Mouse (Mus musculus): ENCODE measurements at regions not wholly inside any gene's neighbourhood (a gene's known extent, or its start where the extent isn't known, plus 50 kb on each side); places are given as distances from the start of the nearest gene placed in this dataset.

- Histone ChIP-seq H3K4me3 (ENCODE audit: insufficient read depth in 1 of 2, low read depth in 2 of 2, low read length in 2 of 2) (no peak overlapping the region), H3K27me3 (ENCODE audit: control insufficient read depth, insufficient read depth, low read length) (no peaks in the 10 kb centered on the region), H3K27ac (no peak overlapping the region), H3K4me1 (replicated peaks; ENCODE audit: control insufficient read depth in 2 of 2, insufficient read depth in 2 of 2, low read length in 1 of 2) (no peaks in the 10 kb centered on the region), H3K9ac (replicated peaks) (no peak overlapping the region), H3K9me3 (ENCODE audit: control insufficient read depth, low read length) (no peaks in the 10 kb centered on the region), H3K4me2 (ENCODE audit: low read depth) (no peak overlapping the region), H3K36me3 (replicated peaks; ENCODE audit: control insufficient read depth, insufficient read depth, low read depth) (no peaks in the 10 kb centered on the region)
- DNase-seq (ENCODE audit: low read depth in 3 of 3, low spot score in 3 of 3) (no peak), ATAC-seq (ENCODE audit: insufficient read depth) (no peak)
- WGBS (ENCODE audit: insufficient replicate concordance): 0% methylated on average over 1 of the region's 1 CpGs
- no peak for TF ChIP-seq CTCF (IDR thresholded peaks at IDR 0.05; ENCODE audit: low read depth)
- TF ChIP-seq EP300 (IDR thresholded peaks at IDR 0.05; ENCODE audit: low read depth): no peak
Measured at GRCm38 (mm10) chr1:47019356-47019755, 126.7 kb upstream of the Slc39a10 start.

- Histone ChIP-seq H3K36me3 (replicated peaks; ENCODE audit: control insufficient read depth, insufficient read depth, low read depth) (no peaks in the 10 kb centered on the region), H3K4me2 (ENCODE audit: low read depth) (no peak overlapping the region), H3K27me3 (ENCODE audit: control insufficient read depth, insufficient read depth, low read length) (no peaks in the 10 kb centered on the region), H3K9me3 (ENCODE audit: control insufficient read depth, low read length) (no peaks in the 10 kb centered on the region), H3K4me3 (ENCODE audit: insufficient read depth in 1 of 2, low read depth in 2 of 2, low read length in 2 of 2) (no peak overlapping the region), H3K4me1 (replicated peaks; ENCODE audit: control insufficient read depth in 2 of 2, insufficient read depth in 2 of 2, low read length in 1 of 2) (no peaks in the 10 kb centered on the region), H3K27ac (no peak overlapping the region), H3K9ac (replicated peaks) (no peak overlapping the region)
- WGBS (ENCODE audit: insufficient replicate concordance): 37% methylated on average over 1 of the region's 1 CpGs
- TF ChIP-seq EP300 (IDR thresholded peaks at IDR 0.05; ENCODE audit: low read depth): no peak
- TF ChIP-seq CTCF (IDR thresholded peaks at IDR 0.05; ENCODE audit: low read depth): no peak
- DNase-seq (ENCODE audit: low read depth in 3 of 3, low spot score in 3 of 3): no peak
- no peak for ATAC-seq (ENCODE audit: insufficient read depth)
Measured at GRCm38 (mm10) chr1:47014526-47014925, 121.9 kb upstream of the Slc39a10 start.

GRCm38 (mm10) chr1:47003746-47004145 is 111.1 kb upstream of the Slc39a10 start:
- DNase-seq (ENCODE audit: low read depth in 3 of 3, low spot score in 3 of 3) (no peak), ATAC-seq (ENCODE audit: insufficient read depth) (no peak)
- Histone ChIP-seq H3K9ac (replicated peaks) (no peak overlapping the region), H3K9me3 (ENCODE audit: control insufficient read depth, low read length) (no peaks in the 10 kb centered on the region), H3K4me1 (replicated peaks; ENCODE audit: control insufficient read depth in 2 of 2, insufficient read depth in 2 of 2, low read length in 1 of 2) (no peaks in the 10 kb centered on the region), H3K27ac (no peak overlapping the region), H3K27me3 (ENCODE audit: control insufficient read depth, insufficient read depth, low read length) (no peaks in the 10 kb centered on the region), H3K4me2 (ENCODE audit: low read depth) (no peak overlapping the region), H3K4me3 (ENCODE audit: insufficient read depth in 1 of 2, low read depth in 2 of 2, low read length in 2 of 2) (no peak overlapping the region), H3K36me3 (replicated peaks; ENCODE audit: control insufficient read depth, insufficient read depth, low read depth) (no peaks in the 10 kb centered on the region)
- TF ChIP-seq CTCF (IDR thresholded peaks at IDR 0.05; ENCODE audit: low read depth) (no peak), EP300 (IDR thresholded peaks at IDR 0.05; ENCODE audit: low read depth) (no peak)
- WGBS (ENCODE audit: insufficient replicate concordance): 41% methylated on average over 5 of the region's 5 CpGs

GRCm38 (mm10) chr1:46999337-46999736 is 106.7 kb upstream of the Slc39a10 start:
- WGBS (ENCODE audit: insufficient replicate concordance): 54% methylated on average over 3 of the region's 3 CpGs
- no peaks in the 10 kb centered on the region for H3K36me3 ChIP-seq (replicated peaks; ENCODE audit: control insufficient read depth, insufficient read depth, low read depth)
- H3K4me1 ChIP-seq (replicated peaks; ENCODE audit: control insufficient read depth in 2 of 2, insufficient read depth in 2 of 2, low read length in 1 of 2): no peaks in the 10 kb centered on the region
- ATAC-seq (ENCODE audit: insufficient read depth): no peak
- H3K27me3 ChIP-seq (ENCODE audit: control insufficient read depth, insufficient read depth, low read length): no peaks in the 10 kb centered on the region
- H3K4me3 ChIP-seq (ENCODE audit: insufficient read depth in 1 of 2, low read depth in 2 of 2, low read length in 2 of 2): no peak overlapping the region
- DNase-seq (ENCODE audit: low read depth in 3 of 3, low spot score in 3 of 3): no peak
- no peak overlapping the region for H3K4me2 ChIP-seq (ENCODE audit: low read depth)
- H3K27ac ChIP-seq: no peak overlapping the region
- H3K9ac ChIP-seq (replicated peaks): no peak overlapping the region
- H3K9me3 ChIP-seq (ENCODE audit: control insufficient read depth, low read length): no peaks in the 10 kb centered on the region
- no peak for TF ChIP-seq CTCF (IDR thresholded peaks at IDR 0.05; ENCODE audit: low read depth)
- no peak for TF ChIP-seq EP300 (IDR thresholded peaks at IDR 0.05; ENCODE audit: low read depth)

GRCm38 (mm10) chr1:46985978-46986377 is 93.3 kb upstream of the Slc39a10 start:
- H3K27ac ChIP-seq: no peak overlapping the region
- no peak for TF ChIP-seq EP300 (IDR thresholded peaks at IDR 0.05; ENCODE audit: low read depth)
- H3K4me3 ChIP-seq (ENCODE audit: insufficient read depth in 1 of 2, low read depth in 2 of 2, low read length in 2 of 2): no peak overlapping the region
- 45% methylated on average over 1 of the region's 1 CpGs for WGBS (ENCODE audit: insufficient replicate concordance)
- no peak overlapping the region for H3K9ac ChIP-seq (replicated peaks)
- no peaks in the 10 kb centered on the region for H3K4me1 ChIP-seq (replicated peaks; ENCODE audit: control insufficient read depth in 2 of 2, insufficient read depth in 2 of 2, low read length in 1 of 2)
- DNase-seq (ENCODE audit: low read depth in 3 of 3, low spot score in 3 of 3) (no peak), ATAC-seq (ENCODE audit: insufficient read depth) (no peak)
- no peaks in the 10 kb centered on the region for H3K27me3 ChIP-seq (ENCODE audit: control insufficient read depth, insufficient read depth, low read length)
- no peaks in the 10 kb centered on the region for H3K9me3 ChIP-seq (ENCODE audit: control insufficient read depth, low read length)
- no peaks in the 10 kb centered on the region for H3K36me3 ChIP-seq (replicated peaks; ENCODE audit: control insufficient read depth, insufficient read depth, low read depth)
- no peak overlapping the region for H3K4me2 ChIP-seq (ENCODE audit: low read depth)

All from liver, embryonic 14.5 days (tissue).